Mouse (Mus musculus) intestine, embryonic 14.5 days (tissue): ENCODE results near the gene Vps18. TPM values are rescaled to one million over a fixed set of nuclear protein-coding genes. Genes with fewer than 3 reads are reported as not detected.

Source experiments
- ATAC-seq: fragments of 200-750 bp; cut with Nextera tagmentation; replicated peaks from 2 replicates; pipeline ENCODE4 v1.8.0; 2017; ENCODE audit warnings: low read depth, moderate number of reproducible peaks, moderate TSS enrichment, moderate library complexity; ENCODE audit not compliant: low FRiP score, low TSS enrichment
- DNase-seq: peaks from one replicate; pipeline ENCODE4 v3.0.0-alpha.2; 2018; ENCODE audit warnings: low spot score
- H3K27ac ChIP-seq: fragments of 300-500 bp; sonication (generic); 2 replicates; pipeline ENCODE4 v1.5.1; 2014; ENCODE audit warnings: low read depth, mild to moderate bottlenecking, control low read depth
- H3K27me3 ChIP-seq: fragments of 300-500 bp; sonication (generic); replicated peaks from 2 replicates; pipeline ENCODE4 v1.6.1; 2014; ENCODE audit warnings: low read length, control low read depth; ENCODE audit not compliant: control insufficient read depth, insufficient read depth
- H3K36me3 ChIP-seq: fragments of 300-500 bp; sonication (generic); 2 replicates; pipeline ENCODE4 v1.6.1; 2014; ENCODE audit warnings: low read length, control low read depth; ENCODE audit not compliant: control insufficient read depth, insufficient read depth
- H3K4me1 ChIP-seq: fragments of 300-500 bp; sonication (generic); replicated peaks from 2 replicates; pipeline ENCODE4 v1.6.1; 2014; ENCODE audit warnings: low read length, control low read depth, mixed read lengths; ENCODE audit not compliant: control insufficient read depth, insufficient read depth
- H3K4me2 ChIP-seq: fragments of 300-500 bp; sonication (generic); 2 replicates; pipeline ENCODE4 v1.6.1; 2014; ENCODE audit warnings: low read length
- H3K4me3 ChIP-seq: fragments of 300-500 bp; sonication (generic); 2 replicates; pipeline ENCODE4 v1.5.1; 2014; ENCODE audit warnings: low read depth, low read length, control low read depth, mixed read lengths
- H3K9ac ChIP-seq: fragments of 300-500 bp; sonication (generic); 2 replicates; pipeline ENCODE4 v1.6.1; 2014; ENCODE audit warnings: mild to moderate bottlenecking, low read length
- H3K9me3 ChIP-seq: fragments of 300-500 bp; sonication (generic); 2 replicates; pipeline ENCODE4 v1.6.1; 2016; ENCODE audit warnings: low read length, control low read depth; ENCODE audit not compliant: control insufficient read depth
- WGBS: fragments of 180-500 bp; shearing (Covaris S2); extraction: QIAGEN DNeasy Blood & Tissue Kit; methylation state at CpG from one replicate; pipeline ENCODE4 v1.1.7; 2014; 5-methylcytosine and 5-hydroxymethylcytosine counted together
- polyA plus RNA-seq: library from polyadenylated mRNA; unstranded; fragments of >200 nt; fragmentation: Nextera tagmentation; extraction: Ambion mirVana; gene quantifications from 2 replicates; pipeline ENCODE4 v1.2.1, GENCODE M21; 2014

Vps18 gene
- polyA plus RNA-seq, 1 experiment from 2014 or later = 14.8 TPM

DNA sequence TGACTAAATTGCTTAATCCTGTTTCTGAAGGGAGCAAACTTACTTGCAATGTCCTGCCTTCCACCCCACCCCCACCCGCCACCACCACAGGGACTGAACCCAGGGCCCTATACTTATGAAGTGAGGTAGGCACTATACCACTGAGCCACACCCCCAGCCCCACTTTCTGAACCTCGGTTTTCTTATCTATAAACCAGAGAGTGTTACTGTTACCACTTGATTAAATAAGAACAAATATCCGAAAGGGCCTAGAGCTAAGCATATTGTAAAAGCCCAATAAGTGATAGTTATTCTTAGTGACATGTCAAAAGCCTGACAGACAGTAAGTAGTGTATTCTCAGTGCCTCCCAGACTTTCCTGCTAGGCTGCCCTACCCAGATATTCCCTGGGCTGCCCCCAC is 15.9 kb downstream of the Vps18 start:
- Histone ChIP-seq H3K9me3 (no peaks in the 10 kb centered on the region), H3K4me1 (peaks cover 27% of the 10 kb centered on the region), H3K4me3 (no peak overlapping the region), H3K36me3 (no peaks in the 10 kb centered on the region), H3K27me3 (no peaks in the 10 kb centered on the region), H3K27ac (peak overlapping the region; percentile 51; the same call in 1 of the 2 replicates), H3K9ac (no peak overlapping the region), H3K4me2 (no peak overlapping the region)
- no peak for DNase-seq
- WGBS = 32% methylated on average over 3 of the region's 3 CpGs
- no peak for ATAC-seq

DNA sequence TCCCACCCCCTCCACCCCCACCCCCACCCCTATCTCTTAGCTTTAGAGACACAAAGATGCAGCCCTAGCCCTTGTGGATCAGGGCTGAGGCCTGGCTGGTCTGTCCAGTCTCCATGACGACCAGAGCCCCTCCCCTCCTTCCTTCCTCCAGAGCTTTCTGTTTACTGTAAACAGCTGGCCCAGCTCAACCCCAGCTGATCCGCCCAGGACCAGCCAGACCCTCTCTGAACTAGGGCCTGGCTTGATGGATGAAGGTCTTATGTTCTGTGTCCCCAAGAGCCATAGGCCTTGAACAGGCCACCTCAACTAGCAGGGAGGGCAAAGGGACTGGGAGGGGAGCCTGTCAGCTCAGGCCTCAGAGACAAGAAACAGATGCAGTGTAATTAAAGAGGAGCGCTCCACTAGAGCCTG is 16.3 kb downstream of the Vps18 start:
- H3K9ac ChIP-seq = no peak overlapping the region
- H3K4me1 ChIP-seq = peaks cover 26% of the 10 kb centered on the region
- no peak overlapping the region for H3K4me3 ChIP-seq
- peak overlapping the region; percentile 51; the same call in 1 of the 2 replicates for H3K27ac ChIP-seq
- 14% methylated on average over 3 of the region's 3 CpGs for WGBS
- no peaks in the 10 kb centered on the region for H3K27me3 ChIP-seq
- no peaks in the 10 kb centered on the region for H3K9me3 ChIP-seq
- H3K4me2 ChIP-seq = no peak overlapping the region
- ATAC-seq = peak; percentile 64
- peak; percentile 77 for DNase-seq
- H3K36me3 ChIP-seq = no peaks in the 10 kb centered on the region

- DNase-seq (no peak), ATAC-seq (no peak)
- Histone ChIP-seq H3K36me3 (no peaks in the 10 kb centered on the region), H3K4me1 (no peaks in the 10 kb centered on the region; the same call in 1 of the 2 replicates), H3K27me3 (no peaks in the 10 kb centered on the region), H3K4me2 (no peak overlapping the region), H3K9ac (no peak overlapping the region), H3K4me3 (no peak overlapping the region), H3K9me3 (no peaks in the 10 kb centered on the region), H3K27ac (no peak overlapping the region)
- 37% methylated on average over 12 of the region's 12 CpGs for WGBS
Measured at GRCm38 (mm10) chr2:119311544-119311943, 23.0 kb downstream of the Vps18 start.

DNA sequence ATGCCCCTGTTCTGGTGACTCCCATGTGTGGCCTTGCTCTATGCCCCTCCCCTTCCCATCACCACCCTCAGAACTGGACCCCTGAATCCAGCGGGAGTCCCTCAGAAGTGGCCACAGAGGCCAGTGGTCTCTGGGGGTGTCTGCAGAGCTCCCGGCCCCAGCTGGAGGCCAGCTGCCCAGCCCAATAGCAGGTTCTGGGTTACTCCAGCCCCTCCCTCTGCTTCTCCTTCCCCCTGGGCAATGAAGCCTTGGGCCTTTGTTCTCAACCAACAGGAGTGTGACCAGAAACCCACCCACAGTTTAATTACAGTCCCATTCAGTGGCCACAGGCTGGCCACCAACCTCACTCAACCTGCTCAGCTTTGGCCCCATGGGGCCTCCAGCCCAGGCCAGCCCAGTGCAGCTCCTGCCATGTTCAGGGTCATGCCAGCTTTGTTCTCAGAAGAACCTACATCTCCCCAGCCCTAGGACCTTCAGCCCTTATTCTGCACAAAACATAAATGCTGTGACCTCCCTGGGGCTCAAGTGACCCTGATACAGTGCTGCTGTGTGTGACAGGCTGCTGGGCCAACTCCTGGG is 23.9 kb downstream of the Vps18 start:
- Histone ChIP-seq H3K4me1 (no peaks in the 10 kb centered on the region; the same call in 1 of the 2 replicates), H3K27ac (no peak overlapping the region), H3K4me2 (no peak overlapping the region), H3K9me3 (no peaks in the 10 kb centered on the region), H3K36me3 (no peaks in the 10 kb centered on the region), H3K4me3 (no peak overlapping the region), H3K27me3 (no peaks in the 10 kb centered on the region), H3K9ac (no peak overlapping the region)
- ATAC-seq (no peak), DNase-seq (no peak)
- 62% methylated on average over 2 of the region's 2 CpGs for WGBS

- ATAC-seq (no peak), DNase-seq (no peak)
- Histone ChIP-seq H3K27ac (no peak overlapping the region), H3K27me3 (no peaks in the 10 kb centered on the region), H3K36me3 (no peaks in the 10 kb centered on the region), H3K4me1 (no peaks in the 10 kb centered on the region; the same call in 1 of the 2 replicates), H3K9ac (no peak overlapping the region), H3K9me3 (no peaks in the 10 kb centered on the region), H3K4me3 (no peak overlapping the region), H3K4me2 (no peak overlapping the region)
- 40% methylated on average over 10 of the region's 10 CpGs for WGBS
Measured at GRCm38 (mm10) chr2:119313780-119314479, 25.4 kb downstream of the Vps18 start.

DNA sequence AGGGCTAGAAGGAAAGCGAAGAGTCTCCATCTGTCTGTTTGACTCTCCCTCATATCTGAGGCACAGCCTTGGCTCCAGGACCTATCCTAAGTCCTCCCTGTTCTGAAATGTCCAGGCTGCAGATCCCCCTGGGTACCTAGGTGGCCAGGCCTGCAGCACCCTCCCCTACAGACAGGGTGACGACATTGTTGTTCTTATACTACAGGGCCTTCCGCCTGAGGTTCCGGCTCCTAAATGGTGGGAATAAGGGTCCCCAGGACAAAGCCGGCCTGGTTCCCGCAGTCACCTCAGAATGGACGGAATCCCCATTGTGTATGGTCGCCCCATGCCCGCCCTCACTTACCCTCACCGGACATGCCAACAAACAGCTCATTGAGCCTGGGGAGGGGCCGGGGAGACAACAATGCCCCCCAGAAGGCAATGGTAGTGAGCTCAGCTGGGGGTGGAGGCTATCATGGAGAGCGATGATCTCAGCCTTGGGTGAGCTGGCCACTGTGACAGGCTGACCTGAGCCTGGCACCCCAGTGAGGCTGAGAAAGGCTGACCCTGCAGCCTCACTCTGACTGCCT is 26.3 kb downstream of the Vps18 start:
- WGBS = 81% methylated on average over 12 of the region's 12 CpGs
- H3K27me3 ChIP-seq = no peaks in the 10 kb centered on the region
- DNase-seq (no peak), ATAC-seq (no peak)
- H3K27ac ChIP-seq = no peak overlapping the region
- H3K9ac ChIP-seq = no peak overlapping the region
- H3K4me3 ChIP-seq = no peak overlapping the region
- no peaks in the 10 kb centered on the region; the same call in 1 of the 2 replicates for H3K4me1 ChIP-seq
- no peaks in the 10 kb centered on the region for H3K9me3 ChIP-seq
- H3K4me2 ChIP-seq = no peak overlapping the region
- H3K36me3 ChIP-seq = no peaks in the 10 kb centered on the region

DNA sequence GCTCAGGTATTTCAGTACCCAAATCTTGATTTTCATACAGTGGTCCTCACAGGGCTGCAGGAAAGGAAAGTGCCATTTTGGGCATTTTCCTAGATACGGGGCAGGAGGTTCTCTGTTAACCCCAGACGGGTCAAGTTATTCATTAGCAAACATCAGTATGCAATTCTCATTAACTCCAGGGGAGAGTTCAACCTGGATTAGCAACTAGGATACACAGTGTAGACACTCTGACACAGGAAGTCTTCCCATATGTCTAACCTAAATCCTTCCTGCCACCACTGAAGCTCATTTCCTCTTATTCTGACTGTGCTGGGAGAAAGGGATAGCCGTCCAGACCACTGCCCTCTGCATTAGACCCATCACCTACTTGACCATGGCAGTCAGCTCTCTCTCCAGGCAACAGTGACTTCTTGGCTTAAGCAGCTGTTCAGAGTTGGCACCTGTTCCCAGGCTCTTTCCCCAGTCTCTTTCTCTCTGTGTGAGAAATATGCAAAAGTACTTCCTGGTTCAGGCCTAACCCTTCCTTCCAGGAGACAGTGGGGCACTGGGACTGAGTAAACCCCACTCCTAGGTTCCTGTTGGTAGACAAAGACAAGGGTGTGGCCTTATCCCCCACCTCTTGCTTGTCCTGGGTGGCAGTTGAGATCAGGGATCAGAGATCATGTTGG is 29.6 kb downstream of the Vps18 start:
- H3K4me2 ChIP-seq = no peak overlapping the region

GRCm38 (mm10) chr2:119320571-119320970 is 32.0 kb downstream of the Vps18 start:
- no peak overlapping the region for H3K4me2 ChIP-seq
- no peak overlapping the region for H3K9ac ChIP-seq
- WGBS = 76% methylated on average over 8 of the region's 8 CpGs
- H3K4me1 ChIP-seq = peaks cover 26% of the 10 kb centered on the region
- H3K4me3 ChIP-seq = no peak overlapping the region
- no peak for DNase-seq
- ATAC-seq = no peak
- no peaks in the 10 kb centered on the region for H3K9me3 ChIP-seq
- no peaks in the 10 kb centered on the region for H3K36me3 ChIP-seq
- H3K27me3 ChIP-seq = peaks cover 53% of the 10 kb centered on the region
- H3K27ac ChIP-seq = no peak overlapping the region

More for the DNA sequence above, 29.6 kb downstream of the Vps18 start:
- no peaks in the 10 kb centered on the region for H3K36me3 ChIP-seq
- ATAC-seq (no peak; the same call in 1 of the 2 replicates), DNase-seq (no peak)
- 57% methylated on average over 3 of the region's 3 CpGs for WGBS
- peak overlapping the region; percentile 57; the same call in 1 of the 2 replicates for H3K27ac ChIP-seq
- peaks cover 30% of the 10 kb centered on the region for H3K27me3 ChIP-seq
- H3K4me3 ChIP-seq = no peak overlapping the region
- H3K4me1 ChIP-seq = peaks cover 15% of the 10 kb centered on the region
- H3K9me3 ChIP-seq = no peaks in the 10 kb centered on the region
- no peak overlapping the region for H3K9ac ChIP-seq
